Mouse (Mus musculus): ENCODE results near the gene Ehbp1l1. TPM values are rescaled to one million over a fixed set of nuclear protein-coding genes. Genes with fewer than 3 reads are reported as not detected.
A peak's percentile ranks its signal among the peaks of the same experiment; 100 is the strongest.

Gene Ehbp1l1
- total and polyA plus RNA-seq, 2 experiments from 2014 or later: 19.7 to 43.0 TPM

DNA sequence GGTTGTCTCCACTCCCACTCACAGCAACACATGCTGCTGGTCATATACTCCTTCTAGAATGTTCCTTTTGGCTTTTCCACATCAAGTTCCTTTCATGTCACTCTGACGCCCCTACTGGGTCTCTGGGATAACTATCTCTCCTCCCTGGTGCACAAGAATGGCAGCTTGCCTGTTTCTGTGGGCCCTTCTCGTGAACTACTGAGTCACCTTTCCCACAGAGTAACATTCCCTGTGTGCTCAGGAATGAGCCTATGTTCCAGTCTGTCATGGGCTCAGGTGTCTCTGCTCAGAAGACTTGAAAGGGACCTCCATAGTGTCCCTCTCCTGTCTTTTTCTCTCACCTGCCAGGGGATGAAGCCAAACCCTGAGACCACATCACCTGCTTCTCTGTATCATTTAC lies 13.3 kb upstream of the Ehbp1l1 start:
- ATAC-seq: no peak
- H3K36me3 ChIP-seq (ENCODE audit: insufficient read depth, low read length): no peaks in the 10 kb centered on the region
- H3K4me2 ChIP-seq (ENCODE audit: low read depth, low read length): no peak overlapping the region
- no peaks in the 10 kb centered on the region for H3K27me3 ChIP-seq (ENCODE audit: insufficient read depth, low read length)
- H3K27ac ChIP-seq: no peak overlapping the region
- no peak for DNase-seq (ENCODE audit: low spot score)
- H3K4me1 ChIP-seq (ENCODE audit: insufficient read depth, low read length): no peaks in the 10 kb centered on the region; the same call in 1 of the 2 replicates
- WGBS: 47% methylated on average over 2 of the region's 2 CpGs
- H3K9ac ChIP-seq (replicated peaks; ENCODE audit: low read length): no peak overlapping the region
- H3K4me3 ChIP-seq (ENCODE audit: low read length): no peak overlapping the region
- H3K9me3 ChIP-seq (ENCODE audit: low read length): no peaks in the 10 kb centered on the region
- TF ChIP-seq CTCF (IDR thresholded peaks at IDR 0.05; ENCODE audit: low read depth): no peak

- no peak overlapping the region for H3K27ac ChIP-seq
- H3K36me3 ChIP-seq (ENCODE audit: insufficient read depth, low read length): no peaks in the 10 kb centered on the region
- H3K4me1 ChIP-seq (ENCODE audit: insufficient read depth, low read length): peaks cover 17% of the 10 kb centered on the region
- no peak for DNase-seq (ENCODE audit: low spot score)
- ATAC-seq: no peak
- H3K4me2 ChIP-seq (ENCODE audit: low read depth, low read length): no peak overlapping the region
- no peaks in the 10 kb centered on the region for H3K9me3 ChIP-seq (ENCODE audit: low read length)
- H3K27me3 ChIP-seq (ENCODE audit: insufficient read depth, low read length): no peaks in the 10 kb centered on the region
- no peak overlapping the region for H3K4me3 ChIP-seq (ENCODE audit: low read length)
- WGBS: 88% methylated on average over 9 of the region's 9 CpGs
- TF ChIP-seq CTCF (IDR thresholded peaks at IDR 0.05; ENCODE audit: low read depth): no peak
- H3K9ac ChIP-seq (replicated peaks; ENCODE audit: low read length): no peak overlapping the region
Observed at GRCm38 (mm10) chr19:5734325-5734724, 8.2 kb upstream of the Ehbp1l1 start.

DNA sequence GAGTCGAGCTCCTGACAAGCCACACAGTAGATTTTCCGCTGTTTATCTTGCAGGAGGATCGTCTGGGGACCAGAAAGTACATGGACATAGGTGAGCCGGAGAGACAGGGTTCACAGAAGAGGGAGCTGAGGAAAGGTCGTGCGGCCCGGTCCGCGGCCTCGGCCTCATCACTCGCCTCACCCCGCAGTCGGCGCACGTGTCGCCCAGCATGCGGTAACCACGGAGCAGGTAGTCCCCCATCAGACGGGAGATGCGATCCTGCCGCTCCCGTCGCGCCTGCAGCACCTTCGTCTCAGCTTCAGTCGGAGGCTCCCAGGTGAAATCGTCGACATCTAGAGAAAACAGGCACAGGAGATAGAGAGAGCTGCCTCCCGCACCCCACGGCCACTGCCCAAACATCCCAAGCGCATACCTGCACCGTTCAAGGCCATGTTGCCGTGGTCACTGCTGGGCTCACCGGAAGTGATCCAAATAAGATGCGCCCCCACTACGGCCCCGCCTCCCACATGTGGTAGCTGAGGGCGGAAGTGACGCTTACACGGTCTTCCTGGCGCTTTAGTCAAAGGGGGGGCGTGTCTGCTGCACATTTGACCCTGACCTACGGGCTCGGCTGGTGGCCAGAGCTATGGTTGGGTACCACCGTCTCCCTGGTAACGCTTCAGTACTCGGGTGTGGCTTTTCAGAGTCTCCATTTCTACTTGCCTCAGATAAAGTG lies 5.3 kb upstream of the Ehbp1l1 start:
- no peak for TF ChIP-seq CTCF (IDR thresholded peaks at IDR 0.05; ENCODE audit: low read depth)
- no peaks in the 10 kb centered on the region for H3K27me3 ChIP-seq (ENCODE audit: insufficient read depth, low read length)
- peak overlapping the region; percentile 95 for H3K4me2 ChIP-seq (ENCODE audit: low read depth, low read length)
- peak; percentile 92 for ATAC-seq
- WGBS: under 1% methylated on average over 47 of the region's 47 CpGs
- H3K9ac ChIP-seq (replicated peaks; ENCODE audit: low read length): peak overlapping the region; percentile 50
- H3K9me3 ChIP-seq (ENCODE audit: low read length): no peaks in the 10 kb centered on the region
- H3K36me3 ChIP-seq (ENCODE audit: insufficient read depth, low read length): no peaks in the 10 kb centered on the region
- peaks cover 29% of the 10 kb centered on the region for H3K4me1 ChIP-seq (ENCODE audit: insufficient read depth, low read length)
- peak; percentile 97 for DNase-seq (ENCODE audit: low spot score)
- H3K27ac ChIP-seq: peak overlapping the region; percentile 56; the same call in 1 of the 2 replicates
- H3K4me3 ChIP-seq (ENCODE audit: low read length): peak overlapping the region; percentile 58

DNA sequence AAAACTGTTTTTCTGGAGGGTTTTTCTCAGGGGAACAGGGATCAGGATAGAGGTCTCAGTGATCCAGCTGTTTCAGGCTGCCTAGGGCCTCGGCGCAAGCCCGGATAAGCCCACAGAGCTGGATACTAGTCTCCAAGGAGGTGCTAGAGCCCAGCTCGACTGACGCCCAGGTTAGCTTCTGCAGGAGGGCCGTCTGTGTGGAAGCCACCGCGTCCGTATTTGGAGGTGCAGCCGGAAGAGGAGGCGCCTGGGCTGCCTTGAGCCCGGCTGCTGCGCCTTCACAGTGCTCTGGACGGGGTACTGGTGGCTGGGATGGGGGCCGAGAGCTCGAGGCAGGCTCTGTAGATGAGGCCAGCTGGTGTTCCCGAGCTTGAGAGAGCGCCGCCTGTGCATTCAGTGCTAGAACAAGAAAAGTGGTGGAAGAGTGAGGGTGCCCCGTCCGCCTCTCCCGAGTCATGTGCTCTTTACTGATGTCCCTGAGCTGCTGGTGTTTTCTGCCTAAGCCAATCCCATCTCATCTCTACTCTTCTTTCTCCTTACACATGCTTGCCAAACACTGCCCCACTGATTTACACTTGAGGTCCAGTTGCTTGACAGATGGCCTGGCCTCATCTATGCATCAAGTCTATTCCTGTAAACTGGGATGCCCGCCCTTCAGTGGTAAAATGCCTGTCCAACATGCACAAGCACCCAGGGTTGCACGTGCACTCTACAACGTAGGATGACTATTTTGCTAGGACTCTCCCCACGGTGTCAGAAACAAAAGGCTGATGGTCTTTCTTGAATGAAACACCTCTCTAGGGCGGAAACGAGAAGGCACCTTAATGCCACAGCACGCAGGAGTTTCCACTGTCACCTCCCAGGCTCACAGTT lies 4.4 kb upstream of the Ehbp1l1 start:
- no peak for ATAC-seq
- H3K27ac ChIP-seq: no peak overlapping the region
- H3K27me3 ChIP-seq (ENCODE audit: insufficient read depth, low read length): no peaks in the 10 kb centered on the region
- no peaks in the 10 kb centered on the region for H3K9me3 ChIP-seq (ENCODE audit: low read length)
- peaks cover 37% of the 10 kb centered on the region for H3K4me1 ChIP-seq (ENCODE audit: insufficient read depth, low read length)
- H3K9ac ChIP-seq (replicated peaks; ENCODE audit: low read length): peak overlapping the region; percentile 98; the same call in 1 of the 2 replicates
- no peaks in the 10 kb centered on the region for H3K36me3 ChIP-seq (ENCODE audit: insufficient read depth, low read length)
- DNase-seq (ENCODE audit: low spot score): no peak
- TF ChIP-seq CTCF (IDR thresholded peaks at IDR 0.05; ENCODE audit: low read depth): no peak
- 76% methylated on average over 29 of the region's 29 CpGs for WGBS
- peak overlapping the region; percentile 96 for H3K4me2 ChIP-seq (ENCODE audit: low read depth, low read length)
- peak overlapping the region; percentile 58 for H3K4me3 ChIP-seq (ENCODE audit: low read length)

DNA sequence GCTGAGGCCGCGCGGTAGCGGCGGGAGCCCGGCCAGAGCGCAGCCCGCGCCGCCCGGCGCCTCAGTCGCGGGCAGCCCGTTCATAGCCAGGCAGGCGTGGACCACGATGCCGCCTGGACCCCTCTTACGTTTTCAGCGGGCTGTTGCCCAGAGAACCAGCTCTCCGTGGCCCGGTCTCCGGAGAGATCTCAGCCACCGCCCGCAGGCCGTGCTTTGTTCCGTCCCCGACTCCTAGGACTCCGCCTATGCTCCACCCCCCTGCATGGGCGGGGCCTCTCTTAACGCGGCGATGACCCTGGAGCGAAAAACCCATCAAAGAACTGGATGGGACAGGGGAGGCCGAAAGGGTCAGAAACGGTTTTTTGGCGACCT lies 3.3 kb upstream of the Ehbp1l1 start, which contains the start of gene Fam89b:
Gene Fam89b, minus strand, starts transcription at position 210 of the 372 bp plus-strand sequence.
- under 1% methylated on average over 37 of the region's 37 CpGs for WGBS
- ATAC-seq: peak; percentile 82
- no peak for TF ChIP-seq CTCF (IDR thresholded peaks at IDR 0.05; ENCODE audit: low read depth)

DNA sequence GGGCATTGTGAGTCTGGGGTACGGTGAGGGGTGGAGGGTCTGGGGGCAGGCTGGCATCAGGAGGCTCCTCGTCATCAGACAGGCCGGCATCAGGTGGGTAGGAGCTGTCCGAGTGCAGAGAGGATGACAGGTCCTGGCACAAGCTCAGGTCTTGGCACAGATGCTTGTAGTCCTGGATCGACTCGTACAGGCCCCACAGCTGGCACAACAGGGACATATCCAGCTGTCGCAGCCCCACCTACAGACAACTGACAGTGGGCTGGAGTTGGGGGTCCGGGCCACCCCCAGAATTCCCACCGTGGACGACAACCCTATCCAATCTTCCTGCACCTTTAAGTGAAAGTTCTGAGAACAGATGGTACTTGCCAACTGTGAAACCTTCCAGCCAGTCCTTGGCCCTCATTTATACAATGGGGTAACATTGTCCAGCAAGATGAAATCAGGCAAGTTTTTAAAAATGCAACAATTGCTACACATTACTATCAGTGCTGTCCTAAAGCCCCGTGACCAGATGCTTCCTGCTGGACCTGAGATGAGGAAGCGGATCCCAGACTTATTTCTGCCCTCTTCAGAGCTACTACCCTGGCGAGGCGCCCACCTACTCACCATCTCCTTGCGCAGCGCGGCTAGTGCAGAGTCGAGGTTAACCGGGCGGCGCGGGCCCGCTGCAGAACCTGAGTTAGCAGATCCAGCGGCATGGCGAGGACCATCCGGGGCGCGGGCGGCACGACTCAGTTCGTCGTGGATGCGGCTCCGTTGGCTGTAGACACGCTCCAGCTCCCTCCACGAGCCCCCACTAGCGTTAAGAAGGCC lies 2.7 kb upstream of the Ehbp1l1 start:
- H3K4me1 ChIP-seq (ENCODE audit: insufficient read depth, low read length): peaks cover 37% of the 10 kb centered on the region
- no peaks in the 10 kb centered on the region for H3K36me3 ChIP-seq (ENCODE audit: insufficient read depth, low read length)
- no peaks in the 10 kb centered on the region for H3K9me3 ChIP-seq (ENCODE audit: low read length)
- no peaks in the 10 kb centered on the region for H3K27me3 ChIP-seq (ENCODE audit: insufficient read depth, low read length)
- 3% methylated on average over 37 of the region's 37 CpGs for WGBS
- peak overlapping the region; percentile 96 for H3K4me2 ChIP-seq (ENCODE audit: low read depth, low read length)
- no peak for TF ChIP-seq CTCF (IDR thresholded peaks at IDR 0.05; ENCODE audit: low read depth)
- H3K4me3 ChIP-seq (ENCODE audit: low read length): peak overlapping the region; percentile 97
- peak; percentile 75 for DNase-seq (ENCODE audit: low spot score)
- H3K27ac ChIP-seq: peak overlapping the region; percentile 96
- peak; percentile 15 for ATAC-seq
- peak overlapping the region; percentile 98 for H3K9ac ChIP-seq (replicated peaks; ENCODE audit: low read length)

More for the DNA sequence above, 3.3 kb upstream of the Ehbp1l1 start, which contains the start of gene Fam89b:
- no peaks in the 10 kb centered on the region for H3K36me3 ChIP-seq (ENCODE audit: insufficient read depth, low read length)
- H3K27me3 ChIP-seq (ENCODE audit: insufficient read depth, low read length): no peaks in the 10 kb centered on the region
- peak within 1 kb of the TSS; percentile 96 for H3K4me2 ChIP-seq (ENCODE audit: low read depth, low read length)
- H3K4me1 ChIP-seq (ENCODE audit: insufficient read depth, low read length): peaks cover 37% of the 10 kb centered on the region
- peak; percentile 93 for DNase-seq (ENCODE audit: low spot score)
- peak within 1 kb of the TSS; percentile 96 for H3K27ac ChIP-seq
- H3K4me3 ChIP-seq (ENCODE audit: low read length): peak within 1 kb of the TSS; percentile 97
- H3K9ac ChIP-seq (replicated peaks; ENCODE audit: low read length): peak within 1 kb of the TSS; percentile 98
- no peaks in the 10 kb centered on the region for H3K9me3 ChIP-seq (ENCODE audit: low read length)

All from hindbrain, postnatal 0 days (tissue).